Mouse (Mus musculus): ENCODE results near the gene Ift20. TPM values are rescaled to one million over a fixed set of nuclear protein-coding genes. Genes with fewer than 3 reads are reported as not detected.
"Not testable (repeated sequence)": the region's sequence is repeated elsewhere in the genome, so short reads cannot be mapped to it uniquely, and the experiment has no call there.

Gene Ift20
- polyA plus RNA-seq, 1 experiment: 9.4 TPM

DNA sequence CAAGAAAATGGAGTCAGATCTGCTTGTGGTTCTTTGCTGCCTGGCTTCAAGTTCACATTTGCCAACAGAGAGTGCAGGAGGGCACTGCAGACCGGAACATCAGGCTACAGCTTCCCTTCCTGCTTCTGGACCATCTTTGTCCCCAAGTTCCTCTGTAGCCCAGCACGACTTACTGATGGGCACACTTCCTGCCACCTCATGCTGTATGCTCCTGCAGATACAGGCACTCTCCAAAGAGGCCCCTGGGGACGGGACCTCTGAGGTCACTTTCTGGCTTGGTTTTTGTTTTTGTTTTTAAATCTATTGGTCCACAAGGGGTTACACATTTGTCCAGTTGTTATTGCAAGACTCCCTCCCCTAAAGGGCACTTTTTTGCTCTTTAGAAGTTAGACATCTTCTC, 33.6 kb downstream of the Ift20 start:
- Histone ChIP-seq H3K9me3 (ENCODE audit: control insufficient read depth, low read length) (no peaks in the 10 kb centered on the region), H3K4me3 (replicated peaks) (no peak overlapping the region), H3K4me1 (ENCODE audit: control insufficient read depth) (no peaks in the 10 kb centered on the region; the same call in 1 of the 2 replicates), H3K27me3 (ENCODE audit: control insufficient read depth) (no peaks in the 10 kb centered on the region), H3K36me3 (ENCODE audit: control insufficient read depth) (peaks cover 6% of the 10 kb centered on the region)
- TF ChIP-seq GATA1 (IDR thresholded peaks at IDR 0.05; ENCODE audit: low read length): no peak
- no peak for TF ChIP-seq TAL1 (IDR thresholded peaks at IDR 0.05; ENCODE audit: low read length)

DNA sequence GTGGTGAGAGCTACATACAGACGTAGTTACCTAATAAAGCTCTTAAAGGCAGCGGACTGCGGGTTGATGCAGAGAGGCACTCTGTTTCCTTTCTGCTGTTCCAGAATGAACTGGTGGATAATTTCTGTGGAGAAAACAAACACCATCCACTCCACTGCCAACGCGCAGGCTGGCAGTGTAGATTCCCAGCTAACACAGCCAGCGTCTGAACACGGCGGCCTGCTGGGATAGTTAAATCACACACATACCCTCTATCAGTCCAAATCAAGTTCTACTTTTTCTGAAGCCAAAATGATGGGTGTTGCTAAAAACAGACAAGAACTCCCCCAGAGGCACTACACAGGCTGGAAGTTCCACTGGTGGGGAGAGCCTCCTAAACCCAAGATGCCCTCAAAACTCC, 35.3 kb downstream of the Ift20 start:
- TF ChIP-seq TAL1 (IDR thresholded peaks at IDR 0.05; ENCODE audit: low read length) (no peak), GATA1 (IDR thresholded peaks at IDR 0.05; ENCODE audit: low read length) (no peak)
- Histone ChIP-seq H3K36me3 (ENCODE audit: control insufficient read depth) (peaks cover 6% of the 10 kb centered on the region), H3K4me1 (ENCODE audit: control insufficient read depth) (no peaks in the 10 kb centered on the region; the same call in 1 of the 2 replicates)

DNA sequence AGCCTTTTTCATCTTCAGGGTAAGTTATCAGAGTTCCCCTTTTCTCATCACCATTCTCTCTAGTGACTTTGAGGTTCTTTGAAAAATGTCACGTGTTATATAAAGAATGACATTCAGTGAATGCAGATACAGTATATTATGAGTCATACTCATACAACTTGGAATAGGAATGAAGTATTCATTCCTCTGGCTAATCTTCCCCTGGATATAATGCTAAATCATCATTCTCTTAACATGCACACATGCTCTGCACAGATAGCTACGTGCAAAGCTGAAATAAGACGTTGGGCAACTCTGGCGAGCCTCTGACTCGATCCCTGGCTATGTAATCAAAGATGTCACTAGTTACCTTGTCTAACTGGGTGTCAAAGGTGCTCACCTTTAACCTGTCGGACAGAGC, 35.7 kb downstream of the Ift20 start:
- no peaks in the 10 kb centered on the region for H3K9me3 ChIP-seq (ENCODE audit: control insufficient read depth, low read length)
- H3K27me3 ChIP-seq (ENCODE audit: control insufficient read depth): no peaks in the 10 kb centered on the region
- TF ChIP-seq TAL1 (IDR thresholded peaks at IDR 0.05; ENCODE audit: low read length) (no peak), GATA1 (IDR thresholded peaks at IDR 0.05; ENCODE audit: low read length) (no peak)
- H3K4me1 ChIP-seq (ENCODE audit: control insufficient read depth): no peaks in the 10 kb centered on the region; the same call in 1 of the 2 replicates
- no peak overlapping the region for H3K4me3 ChIP-seq (replicated peaks)
- peaks cover 6% of the 10 kb centered on the region for H3K36me3 ChIP-seq (ENCODE audit: control insufficient read depth)

More for the DNA sequence above, 35.3 kb downstream of the Ift20 start:
- no peak overlapping the region for H3K4me3 ChIP-seq (replicated peaks)
- no peaks in the 10 kb centered on the region for H3K9me3 ChIP-seq (ENCODE audit: control insufficient read depth, low read length)
- no peaks in the 10 kb centered on the region for H3K27me3 ChIP-seq (ENCODE audit: control insufficient read depth)

DNA sequence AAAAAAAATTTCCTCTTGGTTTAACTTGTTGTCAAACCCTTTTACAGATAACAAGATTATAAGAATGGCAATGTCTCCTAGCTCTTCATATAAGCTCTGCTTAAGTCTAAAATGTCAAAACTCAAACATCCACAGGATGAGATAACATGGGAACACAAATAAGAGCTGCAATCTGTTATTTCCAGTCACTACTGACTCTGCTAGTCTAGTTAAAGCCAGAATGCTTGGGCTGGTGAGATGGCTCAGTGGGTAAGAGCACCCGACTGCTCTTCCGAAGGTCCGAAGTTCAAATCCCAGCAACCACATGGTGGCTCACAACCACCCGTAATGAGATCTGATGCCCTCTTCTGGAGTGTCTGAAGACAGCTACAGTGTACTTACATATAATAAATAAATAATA, 37.9 kb downstream of the Ift20 start:
- not testable (repeated sequence) for H3K27me3 ChIP-seq (ENCODE audit: control insufficient read depth); H3K4me3 ChIP-seq (replicated peaks); H3K9me3 ChIP-seq (ENCODE audit: control insufficient read depth, low read length); H3K4me1 ChIP-seq (ENCODE audit: control insufficient read depth)
- H3K36me3 ChIP-seq (ENCODE audit: control insufficient read depth): peaks cover 11% of the 10 kb centered on the region

DNA sequence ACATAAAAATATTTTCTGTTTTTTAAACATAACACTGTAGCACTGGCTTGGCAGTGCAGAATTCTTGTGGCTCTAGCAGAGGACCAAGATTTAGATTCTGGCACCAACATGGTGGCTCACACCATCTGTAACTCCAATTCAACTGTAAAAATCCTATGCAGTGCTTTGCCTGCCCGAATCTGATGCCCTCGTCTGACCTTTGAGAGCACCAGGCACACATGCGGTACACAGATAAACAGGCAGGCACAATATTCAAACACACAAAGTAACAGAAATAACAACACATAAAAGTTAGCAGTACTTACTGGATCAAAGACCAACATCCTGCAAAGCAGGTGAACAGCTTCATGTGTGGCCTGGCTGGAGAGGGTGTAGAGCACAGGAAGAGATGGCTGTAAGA, 38.4 kb downstream of the Ift20 start:
- TF ChIP-seq TAL1 (IDR thresholded peaks at IDR 0.05; ENCODE audit: low read length): no peak
- no peak for TF ChIP-seq GATA1 (IDR thresholded peaks at IDR 0.05; ENCODE audit: low read length)
- H3K27me3 ChIP-seq (ENCODE audit: control insufficient read depth): no peaks in the 10 kb centered on the region
- H3K36me3 ChIP-seq (ENCODE audit: control insufficient read depth): peaks cover 11% of the 10 kb centered on the region
- H3K4me3 ChIP-seq (replicated peaks): no peak overlapping the region
- H3K4me1 ChIP-seq (ENCODE audit: control insufficient read depth): no peaks in the 10 kb centered on the region; the same call in 1 of the 2 replicates
- H3K9me3 ChIP-seq (ENCODE audit: control insufficient read depth, low read length): no peaks in the 10 kb centered on the region

DNA sequence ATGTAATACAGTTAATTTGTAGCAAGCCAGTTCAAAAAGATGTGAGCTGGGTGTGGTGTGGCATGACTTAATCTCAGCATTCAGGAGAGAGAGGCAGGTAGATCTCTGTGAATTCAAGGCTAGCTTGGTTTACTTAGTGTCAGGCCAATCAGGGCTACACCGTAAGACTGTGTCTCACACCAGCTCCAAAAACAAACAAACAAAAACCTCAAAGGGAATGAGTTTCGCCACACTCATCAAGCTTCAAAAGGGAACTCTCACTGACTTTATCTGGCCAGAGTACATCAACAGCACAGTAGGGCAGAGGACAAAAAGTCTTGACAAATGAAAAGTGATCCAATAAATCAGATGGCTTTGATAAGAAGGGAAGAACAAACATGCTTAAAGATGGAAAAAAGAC, 38.8 kb downstream of the Ift20 start:
- H3K4me3 ChIP-seq (replicated peaks): no peak overlapping the region
- H3K27me3 ChIP-seq (ENCODE audit: control insufficient read depth): no peaks in the 10 kb centered on the region
- H3K36me3 ChIP-seq (ENCODE audit: control insufficient read depth): peaks cover 8% of the 10 kb centered on the region
- H3K9me3 ChIP-seq (ENCODE audit: control insufficient read depth, low read length): no peaks in the 10 kb centered on the region
- no peaks in the 10 kb centered on the region for H3K4me1 ChIP-seq (ENCODE audit: control insufficient read depth)
- no peak for TF ChIP-seq GATA1 (IDR thresholded peaks at IDR 0.05; ENCODE audit: low read length)
- no peak for TF ChIP-seq TAL1 (IDR thresholded peaks at IDR 0.05; ENCODE audit: low read length)

DNA sequence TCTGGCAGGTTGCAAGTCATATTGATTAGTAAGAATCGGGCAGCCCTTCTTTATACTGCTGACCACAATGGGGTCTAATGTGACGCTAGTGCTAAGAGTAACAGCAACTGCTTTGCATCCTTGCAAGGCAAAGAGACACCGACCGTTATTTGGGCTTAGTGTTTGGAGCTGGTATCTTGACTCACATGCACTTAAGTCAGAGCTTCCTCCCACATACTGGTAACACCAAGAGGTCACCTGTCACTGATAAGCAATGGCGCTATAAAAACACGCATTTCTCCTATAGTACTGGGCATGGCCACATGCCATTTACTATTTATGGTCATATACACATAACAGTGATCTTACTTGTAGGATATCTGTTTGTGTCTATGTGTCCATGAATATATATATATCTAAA, 46.7 kb downstream of the Ift20 start:
- H3K9me3 ChIP-seq (ENCODE audit: control insufficient read depth, low read length): no peaks in the 10 kb centered on the region
- peaks cover 11% of the 10 kb centered on the region for H3K36me3 ChIP-seq (ENCODE audit: control insufficient read depth)
- H3K27me3 ChIP-seq (ENCODE audit: control insufficient read depth): no peaks in the 10 kb centered on the region
- TF ChIP-seq GATA1 (IDR thresholded peaks at IDR 0.05; ENCODE audit: low read length) (no peak), TAL1 (IDR thresholded peaks at IDR 0.05; ENCODE audit: low read length) (no peak)
- H3K4me1 ChIP-seq (ENCODE audit: control insufficient read depth): peaks cover 6% of the 10 kb centered on the region
- no peak overlapping the region for H3K4me3 ChIP-seq (replicated peaks)

DNA sequence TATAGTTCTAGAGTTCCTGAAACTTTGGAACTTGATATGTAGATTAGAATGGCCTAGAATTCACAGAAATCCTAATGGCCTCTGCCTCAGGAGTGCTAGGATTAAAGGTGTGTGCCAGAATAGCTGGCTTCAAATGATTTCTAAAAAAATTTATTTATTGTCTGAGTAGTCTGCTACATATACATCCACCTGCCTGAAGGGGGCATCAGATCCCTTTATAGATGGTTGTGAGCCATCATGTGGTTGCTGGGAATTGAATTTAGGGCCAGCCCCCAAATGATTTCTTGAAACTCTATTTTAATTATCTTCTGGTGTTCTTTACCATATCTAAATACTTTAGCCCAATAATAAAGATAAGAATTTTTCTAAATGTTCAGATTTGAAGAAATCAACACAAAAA, 49.9 kb downstream of the Ift20 start:
- no peak for TF ChIP-seq GATA1 (IDR thresholded peaks at IDR 0.05; ENCODE audit: low read length)
- no peak for TF ChIP-seq TAL1 (IDR thresholded peaks at IDR 0.05; ENCODE audit: low read length)
- H3K4me1 ChIP-seq (ENCODE audit: control insufficient read depth): peaks cover 6% of the 10 kb centered on the region
- no peaks in the 10 kb centered on the region for H3K9me3 ChIP-seq (ENCODE audit: control insufficient read depth, low read length)
- peaks cover 10% of the 10 kb centered on the region for H3K36me3 ChIP-seq (ENCODE audit: control insufficient read depth)
- H3K4me3 ChIP-seq (replicated peaks): no peak overlapping the region
- H3K27me3 ChIP-seq (ENCODE audit: control insufficient read depth): no peaks in the 10 kb centered on the region

DNA sequence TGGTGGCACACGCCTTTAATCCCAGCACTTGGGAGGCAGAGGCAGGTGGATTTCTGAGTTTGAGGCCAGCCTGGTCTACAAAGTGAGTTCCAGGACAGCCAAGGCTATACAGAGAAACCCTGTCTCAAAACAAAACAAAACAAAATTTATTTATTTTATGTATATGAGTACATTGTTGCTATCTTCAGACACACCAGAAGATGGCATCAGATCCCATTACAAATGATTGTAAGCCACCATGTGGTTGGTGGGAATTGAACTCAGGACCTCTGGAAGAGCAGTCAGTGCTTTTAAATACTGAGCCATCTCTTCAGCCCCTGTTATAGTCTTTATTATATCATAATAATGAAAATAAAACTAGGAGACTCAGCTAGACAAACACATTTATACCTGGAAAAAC, 51.5 kb downstream of the Ift20 start:
- not testable (repeated sequence) for H3K4me1 ChIP-seq (ENCODE audit: control insufficient read depth); H3K4me3 ChIP-seq (replicated peaks); H3K27me3 ChIP-seq (ENCODE audit: control insufficient read depth); H3K9me3 ChIP-seq (ENCODE audit: control insufficient read depth, low read length); H3K36me3 ChIP-seq (ENCODE audit: control insufficient read depth)

Other genes starting within 250 kb of the Ift20 start
- gene BC030499, start 245.5 kb upstream of the Ift20 start, polyA plus RNA-seq (2012): 0.07 TPM in 1 of 2 replicates, not detected in the other
- gene Spag5, start 234.8 kb upstream of the Ift20 start, polyA plus RNA-seq (2012): 19.3 and 21.5 TPM in 2 replicates
- gene Aldoc, start 213.4 kb upstream of the Ift20 start, polyA plus RNA-seq (2012): 0.12 and 0.22 TPM in 2 replicates
- 3.2 and 3.8 TPM in 2 replicates for gene Pigs, start 207.9 kb upstream of the Ift20 start, polyA plus RNA-seq (2012)
- gene Unc119, start 192.9 kb upstream of the Ift20 start, polyA plus RNA-seq (2012): 1.7 and 1.9 TPM in 2 replicates
- not detected in 2 replicates for gene Foxn1, start 149.8 kb upstream of the Ift20 start, polyA plus RNA-seq (2012)
- not detected in 2 replicates for gene Slc13a2, start 114.1 kb upstream of the Ift20 start, polyA plus RNA-seq (2012)
- gene Slc46a1, start 70.7 kb upstream of the Ift20 start, polyA plus RNA-seq (2012): 0.08 TPM in 1 of 2 replicates, not detected in the other
- not detected in 2 replicates for gene Sarm1, start 38.6 kb upstream of the Ift20 start, polyA plus RNA-seq (2012)
- 0.28 and 0.44 TPM in 2 replicates for gene Vtn, start 37.3 kb upstream of the Ift20 start, polyA plus RNA-seq (2012)
- gene Sebox, start 32.9 kb upstream of the Ift20 start, polyA plus RNA-seq (2012): not detected in 2 replicates
- gene Tmem199, start 24.2 kb upstream of the Ift20 start, polyA plus RNA-seq (2012): 0.55 TPM in 2 replicates
- gene Poldip2, start 24.2 kb upstream of the Ift20 start, polyA plus RNA-seq (2012): 1.2 and 1.4 TPM in 2 replicates
- gene Tnfaip1, start within 50 bp of the Ift20 start, polyA plus RNA-seq (2012): 0.07 and 0.21 TPM in 2 replicates
- 0.50 and 0.64 TPM in 2 replicates for gene Tmem97, start 14.4 kb downstream of the Ift20 start, polyA plus RNA-seq (2012)
- gene Nlk, start 161.0 kb downstream of the Ift20 start, polyA plus RNA-seq (2012): 0.15 and 0.17 TPM in 2 replicates
- 0.73 and 1.4 TPM in 2 replicates for gene Ccnq, start 215.4 kb downstream of the Ift20 start, polyA plus RNA-seq (2012)

Data from erythroblast, embryonic 14.5 days (primary cell).